Mouse (Mus musculus) frontal cortex, postnatal 25 days (tissue): ENCODE data around the gene Sf1.
A peak's percentile ranks its signal among the peaks of the same experiment; 100 is the strongest.

Experiments
- DNase-seq, 2 experiments: peaks; one replicate each; pipeline ENCODE4 v3.0.0; 2022; ENCODE audit warnings: low spot score in 2 of 2

The Sf1 gene

DNA sequence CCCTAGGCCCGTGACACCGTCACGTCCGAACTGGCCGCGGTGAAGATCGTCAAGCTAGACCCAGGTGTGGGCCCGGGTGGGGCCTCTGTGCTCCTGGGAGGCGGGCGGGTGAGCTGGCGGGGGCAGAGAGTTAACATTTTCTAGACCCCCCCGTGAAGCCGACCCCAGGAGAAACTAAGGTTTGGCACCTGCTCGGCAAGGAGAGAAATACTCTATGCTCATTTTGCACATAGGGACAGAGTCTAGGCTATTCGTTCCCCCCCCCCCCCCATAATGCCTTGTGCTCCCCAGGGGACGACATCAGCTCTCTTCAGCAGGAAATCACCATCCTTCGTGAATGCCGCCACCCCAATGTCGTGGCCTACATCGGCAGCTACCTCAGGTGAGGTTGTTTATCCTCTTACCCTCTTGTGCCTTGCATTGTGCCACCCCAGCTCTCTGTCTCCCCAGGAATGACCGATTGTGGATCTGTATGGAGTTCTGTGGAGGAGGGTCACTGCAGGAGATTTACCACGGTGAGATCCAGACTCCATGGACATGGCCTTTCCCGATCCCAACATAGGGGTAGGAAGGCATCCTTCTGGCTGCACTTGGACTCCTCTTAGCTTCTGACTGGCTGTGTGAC lies 21.9 kb upstream of the Sf1 start:
- DNase-seq: no peak

DNA sequence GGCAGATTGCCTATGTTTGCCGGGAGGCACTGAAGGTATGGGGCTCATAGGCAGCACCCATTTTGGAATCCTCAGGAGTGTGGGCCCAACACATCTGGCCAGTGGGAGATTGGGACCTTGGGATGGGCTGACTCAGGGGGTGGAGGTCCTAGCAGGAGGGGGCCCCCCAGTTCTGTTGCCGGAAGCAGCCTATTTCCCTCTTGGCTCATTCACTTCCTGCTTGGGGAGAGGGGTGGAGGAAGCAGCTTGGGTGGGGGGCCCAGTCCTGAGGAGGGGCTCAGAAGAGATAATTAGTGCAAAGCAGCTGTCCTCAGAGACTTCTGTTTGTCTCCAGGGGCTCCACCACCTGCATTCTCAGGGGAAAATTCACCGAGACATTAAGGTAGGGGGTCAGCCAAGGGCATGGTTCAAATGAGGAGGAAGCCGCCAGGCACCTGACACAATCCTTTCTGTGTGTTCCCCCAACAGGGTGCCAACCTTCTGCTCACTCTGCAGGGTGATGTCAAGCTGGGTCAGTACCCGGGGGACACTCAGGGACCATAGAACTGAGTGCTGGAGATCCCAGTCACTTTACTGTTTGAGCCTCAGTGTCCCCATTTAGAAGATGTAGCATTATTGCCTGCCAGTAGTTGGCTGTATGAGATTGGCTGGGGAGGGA lies 21.1 kb upstream of the Sf1 start:
- DNase-seq: no peak

DNA sequence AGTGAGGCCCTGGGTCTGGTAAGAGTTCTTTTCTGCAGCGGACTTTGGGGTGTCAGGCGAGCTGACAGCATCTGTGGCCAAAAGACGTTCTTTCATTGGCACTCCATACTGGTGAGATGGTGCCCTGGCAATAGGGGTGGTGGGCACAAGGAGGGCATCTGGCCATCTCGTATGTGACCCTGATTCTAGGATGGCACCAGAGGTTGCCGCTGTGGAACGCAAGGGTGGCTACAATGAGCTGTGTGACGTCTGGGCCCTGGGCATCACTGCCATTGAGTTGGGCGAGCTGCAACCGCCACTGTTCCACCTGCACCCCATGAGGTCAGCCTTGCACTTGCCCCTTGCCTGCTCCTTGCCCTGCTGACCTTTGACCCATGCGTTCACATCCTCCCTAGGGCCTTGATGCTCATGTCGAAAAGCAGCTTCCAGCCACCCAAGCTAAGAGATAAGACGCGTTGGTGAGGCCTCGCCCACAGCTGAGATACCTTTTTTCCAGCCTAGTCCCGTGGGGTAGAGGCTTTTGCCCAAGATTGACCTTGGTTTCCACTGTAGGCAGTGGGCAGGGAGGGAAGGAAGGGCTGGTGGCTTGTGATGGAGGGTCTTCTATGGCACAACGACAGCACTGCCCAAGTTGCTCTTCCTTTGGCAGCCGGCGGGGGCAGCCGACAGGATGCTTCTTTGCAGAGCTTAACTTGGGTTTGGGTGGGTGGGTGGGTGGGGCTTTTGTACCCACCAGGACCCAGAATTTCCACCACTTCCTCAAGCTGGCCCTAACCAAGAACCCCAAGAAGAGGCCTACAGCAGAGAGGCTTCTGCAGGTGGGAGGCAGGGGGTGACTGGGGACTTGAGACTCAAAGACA lies 20.2 kb upstream of the Sf1 start:
- no peak for DNase-seq

DNA sequence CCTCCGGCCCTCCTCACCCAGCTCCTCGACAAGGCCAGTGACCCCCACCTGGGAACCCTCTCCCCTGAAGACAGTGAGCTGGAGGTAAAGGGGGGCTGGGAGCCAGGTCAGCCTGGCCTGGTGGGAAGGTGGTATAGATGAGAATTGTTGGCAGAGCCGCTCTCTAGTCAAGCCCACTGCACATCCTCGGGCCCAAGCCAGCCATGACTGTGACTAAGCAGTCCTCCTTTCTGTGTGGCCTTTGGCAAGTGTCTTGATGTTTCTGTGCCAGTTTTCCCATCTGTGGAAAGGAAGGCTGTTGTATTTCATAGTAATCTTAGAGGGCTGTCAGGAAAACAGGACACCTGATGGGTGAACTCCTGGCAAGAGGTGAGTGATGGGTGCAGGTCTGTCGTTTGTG lies 19.5 kb upstream of the Sf1 start:
- DNase-seq: no peak

GRCm38 (mm10) chr19:6346023-6346422 lies 17.5 kb upstream of the Sf1 start:
- DNase-seq: no peak

- no peak for DNase-seq
Observed at GRCm38 (mm10) chr19:6346661-6347060, 16.8 kb upstream of the Sf1 start.

GRCm38 (mm10) chr19:6347615-6348014 lies 15.9 kb upstream of the Sf1 start:
- DNase-seq: no peak

GRCm38 (mm10) chr19:6348717-6349116 lies 14.8 kb upstream of the Sf1 start:
- DNase-seq: no peak

- no peak for DNase-seq
Observed at GRCm38 (mm10) chr19:6349215-6349983, 14.1 kb upstream of the Sf1 start.

GRCm38 (mm10) chr19:6351431-6352106 lies 11.9 kb upstream of the Sf1 start:
- no peak for DNase-seq

- no peak for DNase-seq
Observed at GRCm38 (mm10) chr19:6352107-6352505, 11.4 kb upstream of the Sf1 start.

- no peak for DNase-seq
Observed at GRCm38 (mm10) chr19:6354030-6354429, 9.5 kb upstream of the Sf1 start.

DNA sequence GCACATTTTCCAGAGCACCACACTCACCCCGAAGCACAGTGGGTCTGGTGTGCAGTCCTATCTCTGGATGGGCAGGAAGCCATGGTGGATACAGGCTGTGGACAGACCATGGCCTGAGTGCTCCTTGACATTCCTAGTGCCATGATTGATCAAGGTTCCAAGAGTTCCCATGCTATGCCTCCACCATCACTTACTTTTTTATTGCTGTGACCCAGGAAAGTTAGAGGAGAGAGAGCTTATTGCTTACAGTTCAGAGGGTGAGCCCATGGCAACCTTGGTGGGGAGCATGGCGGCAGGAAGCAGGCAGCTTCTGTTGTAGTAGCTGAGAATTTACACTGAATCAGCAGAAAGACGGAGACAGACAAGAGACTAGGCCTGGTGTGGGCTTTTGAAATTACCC lies 2.2 kb upstream of the Sf1 start:
- DNase-seq: no peak

DNA sequence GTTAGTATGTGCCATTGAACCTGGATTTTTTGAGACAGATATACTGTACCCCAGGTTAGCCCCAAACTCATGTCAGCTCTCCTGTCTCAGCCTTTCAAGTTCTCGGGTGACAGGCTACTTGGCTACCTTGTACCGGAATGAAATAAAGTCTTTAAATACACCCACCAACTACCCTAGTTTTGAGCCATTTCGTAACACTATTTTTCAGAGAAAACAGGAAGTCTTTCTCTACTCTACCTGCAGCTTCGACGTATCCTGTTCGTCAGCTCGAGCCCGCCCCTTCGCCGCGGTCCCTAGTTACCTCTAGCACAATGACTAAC lies 439 bp upstream of the Sf1 start:
- no peak for DNase-seq

DNA sequence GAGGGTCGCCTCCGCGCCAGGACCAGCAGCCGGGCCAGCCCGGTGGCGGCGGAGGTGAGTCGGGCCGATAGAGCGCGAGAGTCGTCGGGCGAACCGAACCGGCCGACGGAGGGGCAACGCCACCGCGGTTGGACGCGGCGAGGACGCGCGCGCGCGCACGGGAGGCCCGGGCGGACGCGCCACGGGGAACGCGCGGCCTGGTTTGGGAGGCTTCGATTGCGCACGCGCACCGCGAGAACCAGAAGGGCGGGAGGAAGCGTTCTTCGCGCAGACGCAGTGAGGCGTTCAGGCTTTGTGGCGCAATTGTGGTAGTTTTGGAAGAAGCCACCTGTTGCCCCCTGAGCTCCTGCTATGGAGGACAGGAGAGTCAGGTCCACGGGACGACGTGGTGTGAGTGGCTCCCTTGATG lies 831 bp downstream of the Sf1 start:
- DNase-seq: peak; percentile 80 to 88

DNA sequence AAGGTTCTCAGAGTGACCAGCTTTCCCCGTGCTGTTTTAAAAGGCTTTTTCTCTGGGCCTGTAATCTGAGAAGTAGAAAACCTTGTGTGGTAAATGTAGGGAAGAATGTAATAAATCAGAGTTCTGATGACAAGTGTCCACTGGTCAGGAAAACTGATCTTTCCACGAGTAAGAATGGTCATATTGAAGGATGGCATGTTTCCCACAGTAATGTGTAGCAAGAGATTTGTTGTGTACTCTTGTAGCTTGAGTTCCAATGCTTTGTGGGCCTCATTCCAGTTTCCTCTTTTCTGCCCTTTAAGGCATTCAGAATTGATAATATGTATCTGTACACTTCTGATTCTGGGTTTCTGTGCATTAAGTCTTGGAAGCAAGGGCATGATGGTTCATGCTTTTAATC lies 1.4 kb downstream of the Sf1 start:
- no peak for DNase-seq

DNA sequence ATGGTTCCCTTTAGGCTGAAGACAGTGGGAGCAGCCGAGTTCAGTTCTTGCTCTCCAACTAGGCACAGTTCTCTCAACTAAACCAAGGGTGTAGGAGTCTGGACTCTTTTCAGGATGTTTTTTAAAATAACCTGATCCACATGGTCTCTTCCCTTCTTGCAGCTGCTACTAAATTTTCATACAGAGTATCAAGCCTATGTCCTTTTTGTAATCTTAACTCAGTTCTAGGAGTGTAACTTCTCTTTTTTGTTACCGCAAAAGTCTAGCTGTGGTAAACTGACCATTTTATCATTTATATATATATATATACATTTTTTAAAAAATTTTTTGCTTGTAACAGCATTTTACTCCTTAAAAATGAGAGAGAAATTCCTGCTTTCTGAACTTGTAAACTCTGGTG lies 6.7 kb downstream of the Sf1 start:
- DNase-seq: no peak

DNA sequence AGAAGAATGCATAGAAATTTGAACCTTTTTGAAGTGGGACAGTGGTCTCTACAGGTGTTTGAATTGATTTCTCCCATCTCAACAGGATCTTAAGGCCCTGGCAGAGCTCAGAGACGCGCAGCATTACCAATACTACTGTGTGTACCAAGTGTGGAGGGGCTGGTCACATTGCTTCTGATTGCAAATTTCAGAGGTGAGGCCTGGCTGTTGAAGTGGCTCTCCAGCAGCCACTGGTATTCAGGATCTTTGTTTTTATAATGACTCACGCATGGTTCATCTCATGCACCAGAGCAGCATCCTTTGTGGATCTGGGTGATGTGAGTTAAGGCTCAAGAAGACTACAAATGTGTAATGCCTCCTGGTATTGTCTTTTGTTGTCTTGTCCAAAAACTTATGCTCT lies 8.9 kb downstream of the Sf1 start:
- no peak for DNase-seq

DNA sequence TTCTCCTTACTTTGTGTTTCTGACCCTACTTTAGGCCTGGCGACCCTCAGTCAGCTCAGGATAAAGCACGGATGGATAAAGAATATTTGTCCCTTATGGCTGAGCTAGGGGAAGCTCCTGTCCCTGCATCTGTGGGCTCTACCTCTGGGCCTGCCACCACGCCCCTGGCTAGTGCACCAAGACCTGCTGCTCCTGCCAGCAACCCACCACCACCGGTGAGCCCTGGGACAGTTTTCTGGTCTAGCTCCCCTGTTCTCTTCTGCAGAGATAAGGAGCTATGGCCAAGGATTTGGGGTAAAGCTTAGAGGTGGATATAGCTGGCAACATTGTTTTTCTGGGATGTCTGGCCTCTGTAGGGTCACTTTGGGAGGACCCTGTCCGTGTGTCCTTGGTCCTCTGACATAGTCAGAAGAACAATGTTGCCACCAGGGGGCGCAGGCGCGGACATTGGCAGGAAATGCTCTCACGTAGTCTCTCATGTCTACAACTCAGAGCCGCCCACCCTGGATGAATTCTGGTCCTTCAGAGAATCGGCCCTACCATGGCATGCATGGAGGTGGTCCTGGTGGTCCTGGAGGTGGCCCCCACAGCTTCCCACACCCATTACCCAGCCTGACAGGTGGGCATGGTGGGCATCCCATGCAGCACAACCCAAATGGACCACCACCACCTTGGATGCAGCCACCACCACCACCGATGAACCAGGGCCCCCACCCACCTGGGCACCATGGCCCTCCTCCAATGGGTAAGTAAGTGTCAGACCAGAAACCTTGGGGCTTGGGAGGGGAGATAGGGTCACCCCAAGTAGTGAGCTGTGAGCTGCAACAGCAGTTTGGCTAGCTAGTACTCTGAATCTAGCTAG lies 10.3 kb downstream of the Sf1 start:
- DNase-seq: peak; percentile 72 to 73

DNA sequence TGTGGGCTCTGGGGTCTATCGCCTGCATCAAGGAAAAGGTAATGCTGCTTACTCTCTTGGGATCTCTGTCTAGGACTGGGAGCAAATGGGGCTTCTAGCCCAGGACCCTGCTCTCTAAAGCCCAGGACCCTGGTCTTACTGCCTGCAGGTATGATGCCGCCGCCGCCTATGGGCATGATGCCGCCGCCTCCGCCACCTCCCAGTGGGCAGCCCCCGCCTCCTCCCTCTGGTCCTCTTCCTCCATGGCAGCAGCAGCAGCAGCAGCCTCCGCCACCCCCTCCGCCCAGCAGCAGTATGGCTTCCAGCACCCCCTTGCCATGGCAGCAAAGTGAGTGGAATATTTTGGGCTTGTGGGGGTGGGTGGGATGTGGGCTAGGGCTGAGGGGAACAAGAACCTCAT lies 11.1 kb downstream of the Sf1 start:
- no peak for DNase-seq
